Mouse (Mus musculus): ENCODE data around the gene Zfp91.

Gene Zfp91

GRCm38 (mm10) chr19:12795511-12796327 lies at the start of gene Zfp91, which contains the start of gene Lpxn:
TSS of gene Zfp91 (minus strand) at chr19:12796126.
TSS of gene Lpxn (plus strand) at chr19:12796193.
- in situ Hi-C loops (cut with MboI, MseI): no loop called here

GRCm38 (mm10) chr19:12838507-12838906 lies 42.6 kb upstream of the Zfp91 start:
- in situ Hi-C loops (cut with MboI, MseI): no loop called here

GRCm38 (mm10) chr19:12833625-12834024 lies 37.7 kb upstream of the Zfp91 start:
- in situ Hi-C loops (cut with MboI, MseI): no loop called here

- in situ Hi-C loops (cut with MboI, MseI): no loop called here
Observed at GRCm38 (mm10) chr19:12831559-12831958, 35.6 kb upstream of the Zfp91 start.

- in situ Hi-C loops (cut with MboI, MseI): no loop called here
Observed at GRCm38 (mm10) chr19:12830823-12831430, 35.0 kb upstream of the Zfp91 start.

- in situ Hi-C loops (cut with MboI, MseI): loop anchor here (10.0 to 25.0 kb wide), 2 partner anchors 210 to 812 kb away; no protein-coding TSS in a partner anchor
Observed at GRCm38 (mm10) chr19:12824549-12824948, 28.6 kb upstream of the Zfp91 start.

GRCm38 (mm10) chr19:12820383-12820782 lies 24.5 kb upstream of the Zfp91 start:
- in situ Hi-C loops (cut with MboI, MseI): loop anchor here (10.0 to 25.0 kb wide), 2 partner anchors 206 to 808 kb away; no protein-coding TSS in a partner anchor

GRCm38 (mm10) chr19:12818507-12818906 lies 22.6 kb upstream of the Zfp91 start:
- in situ Hi-C loops (cut with MboI, MseI): loop anchor here (5.0 to 25.0 kb wide), 2 partner anchors 301 to 806 kb away; no protein-coding TSS in a partner anchor

- in situ Hi-C loops (cut with MboI, MseI): loop anchor here (25.0 kb wide), 1 partner anchor 802 kb away; no protein-coding TSS in a partner anchor
Observed at GRCm38 (mm10) chr19:12813883-12814282, 18.0 kb upstream of the Zfp91 start.

- in situ Hi-C loops (cut with MboI, MseI): loop anchor here (25.0 kb wide), 1 partner anchor 801 kb away; no protein-coding TSS in a partner anchor
Observed at GRCm38 (mm10) chr19:12812644-12813364, 16.9 kb upstream of the Zfp91 start.

GRCm38 (mm10) chr19:12806214-12806613 lies 10.3 kb upstream of the Zfp91 start:
- in situ Hi-C loops (cut with MboI, MseI): loop anchor here (10.0 to 25.0 kb wide), 2 partner anchors 221 to 794 kb away; no protein-coding TSS in a partner anchor

GRCm38 (mm10) chr19:12805730-12806129 lies 9.8 kb upstream of the Zfp91 start:
- in situ Hi-C loops (cut with MboI, MseI): loop anchor here (10.0 to 25.0 kb wide), 2 partner anchors 221 to 793 kb away; no protein-coding TSS in a partner anchor

- in situ Hi-C loops (cut with MboI, MseI): loop anchor here (10.0 to 25.0 kb wide), 2 partner anchors 219 to 792 kb away; no protein-coding TSS in a partner anchor
Observed at GRCm38 (mm10) chr19:12804237-12804636, 8.3 kb upstream of the Zfp91 start.

- in situ Hi-C loops (cut with MboI, MseI): loop anchor here (10.0 to 25.0 kb wide), 2 partner anchors 218 to 791 kb away; no protein-coding TSS in a partner anchor
Observed at GRCm38 (mm10) chr19:12802830-12803229, 6.9 kb upstream of the Zfp91 start.

GRCm38 (mm10) chr19:12801046-12801445 lies 5.1 kb upstream of the Zfp91 start:
- in situ Hi-C loops (cut with MboI, MseI): loop anchor here (10.0 to 25.0 kb wide), 2 partner anchors 216 to 789 kb away; no protein-coding TSS in a partner anchor

GRCm38 (mm10) chr19:12800621-12801020 lies 4.7 kb upstream of the Zfp91 start:
- in situ Hi-C loops (cut with MboI, MseI): loop anchor here (10.0 to 25.0 kb wide), 2 partner anchors 216 to 788 kb away; no protein-coding TSS in a partner anchor

- in situ Hi-C loops (cut with MboI, MseI): no loop called here
Observed at GRCm38 (mm10) chr19:12799081-12799480, 3.2 kb upstream of the Zfp91 start.

GRCm38 (mm10) chr19:12798404-12798803 lies 2.5 kb upstream of the Zfp91 start:
- in situ Hi-C loops (cut with MboI, MseI): no loop called here

- in situ Hi-C loops (cut with MboI, MseI): no loop called here
Observed at GRCm38 (mm10) chr19:12797071-12797470, 1.1 kb upstream of the Zfp91 start.

- in situ Hi-C loops (cut with MboI, MseI): no loop called here
Observed at GRCm38 (mm10) chr19:12796328-12796931, 504 bp upstream of the Zfp91 start.

GRCm38 (mm10) chr19:12795110-12795509 lies 816 bp downstream of the Zfp91 start:
- in situ Hi-C loops (cut with MboI, MseI): no loop called here
